Mouse (Mus musculus): Measurements from ENCODE around the gene Aldh2.
"Not testable (repeated sequence)": the region's sequence is repeated elsewhere in the genome, so short reads cannot be mapped to it uniquely, and the experiment has no call there.

The Aldh2 gene

DNA sequence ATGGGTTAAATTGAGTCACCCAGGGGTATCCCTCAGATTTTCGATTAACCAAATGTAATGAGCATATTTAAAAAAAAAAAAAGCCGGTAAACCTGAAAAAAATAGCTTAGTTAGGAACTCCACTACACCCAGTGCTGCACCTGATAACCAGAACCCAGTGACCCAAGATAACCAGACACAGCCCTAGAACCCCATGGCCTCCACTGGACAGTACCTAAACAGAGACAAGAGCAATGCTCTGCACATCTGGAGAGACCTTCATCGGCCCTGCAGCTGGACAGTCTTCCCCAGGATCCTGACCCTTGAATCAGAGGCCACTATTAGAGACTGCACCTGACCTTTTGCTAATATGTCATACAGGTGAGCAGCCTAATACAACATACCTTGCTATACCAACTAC lies 46.5 kb downstream of the Aldh2 start:
- in situ Hi-C loops (cut with MboI) = no loop called here

- in situ Hi-C loops (cut with MboI) = no loop called here
These were observed 47.1 kb downstream of the Aldh2 start for GRCm38 (mm10) chr5:121546530-121546895.

DNA sequence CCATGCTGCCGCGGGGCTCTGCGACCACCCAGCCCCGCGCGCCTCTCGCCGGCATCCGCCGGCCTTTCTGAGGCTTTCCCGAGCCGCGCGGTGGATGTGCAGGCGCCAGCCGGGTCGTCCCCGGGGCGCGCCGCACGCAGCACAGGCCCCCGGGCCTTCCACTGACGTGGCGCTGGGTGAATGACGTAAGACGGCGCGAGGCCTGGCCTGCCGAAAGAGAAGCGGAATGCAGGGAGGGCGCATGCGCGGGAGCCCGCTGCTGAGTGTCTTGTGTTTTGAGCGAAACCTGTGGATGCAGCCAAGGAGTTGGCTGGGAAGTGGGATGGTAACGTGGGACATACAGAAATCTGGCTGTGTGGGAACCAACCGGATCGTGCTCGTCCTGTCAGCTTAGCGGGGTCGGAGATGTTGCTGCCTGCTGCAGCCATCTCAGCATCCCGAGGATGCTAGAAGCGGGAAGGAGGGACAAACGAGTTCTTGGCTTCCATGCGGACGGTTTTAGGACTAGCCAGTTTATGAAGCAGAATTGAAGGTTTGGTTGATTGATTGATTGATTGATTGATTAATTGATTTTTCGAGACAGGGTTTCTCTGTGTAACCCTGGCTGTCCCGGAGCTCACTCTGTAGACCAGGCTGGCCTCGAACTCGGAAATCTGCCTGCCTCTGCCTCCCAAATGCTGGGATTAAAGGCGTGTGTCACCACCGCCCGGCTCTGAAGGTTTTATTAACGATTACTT lies 47.7 kb downstream of the Aldh2 start, which contains the start of gene Mapkapk5:
Gene Mapkapk5 (minus strand): TSS at position 113 of the 737 bp plus-strand sequence.
- in situ Hi-C loops (cut with MboI) = no loop called here

GRCm38 (mm10) chr5:121544910-121545792 lies 48.5 kb downstream of the Aldh2 start, which contains the start of the genes Adam1a and Gm42878:
Gene Adam1a (minus strand): TSS chr5:121545482.
Gene Gm42878 (minus strand): TSS chr5:121545482.
- in situ Hi-C loops (cut with MboI) = no loop called here

DNA sequence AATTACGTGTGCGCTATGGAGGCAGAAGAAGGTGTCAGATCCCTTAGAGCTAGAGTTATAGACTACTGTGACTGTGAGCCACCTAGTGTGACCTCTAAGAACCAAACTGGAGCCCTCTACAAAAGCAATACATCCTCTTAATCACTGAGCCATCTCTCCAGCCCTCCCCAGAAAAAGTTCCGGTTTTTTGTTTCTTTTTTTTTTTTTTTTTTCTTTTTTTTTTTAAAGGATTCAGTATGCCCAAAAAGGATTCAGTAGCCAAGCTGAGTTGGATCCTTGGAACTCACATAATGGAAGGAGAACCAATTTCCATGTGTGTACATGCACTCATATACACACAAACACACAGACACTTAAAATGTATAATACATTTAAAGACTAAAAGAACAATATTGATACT lies 50.3 kb downstream of the Aldh2 start:
- in situ Hi-C loops (cut with MboI) = no loop called here

DNA sequence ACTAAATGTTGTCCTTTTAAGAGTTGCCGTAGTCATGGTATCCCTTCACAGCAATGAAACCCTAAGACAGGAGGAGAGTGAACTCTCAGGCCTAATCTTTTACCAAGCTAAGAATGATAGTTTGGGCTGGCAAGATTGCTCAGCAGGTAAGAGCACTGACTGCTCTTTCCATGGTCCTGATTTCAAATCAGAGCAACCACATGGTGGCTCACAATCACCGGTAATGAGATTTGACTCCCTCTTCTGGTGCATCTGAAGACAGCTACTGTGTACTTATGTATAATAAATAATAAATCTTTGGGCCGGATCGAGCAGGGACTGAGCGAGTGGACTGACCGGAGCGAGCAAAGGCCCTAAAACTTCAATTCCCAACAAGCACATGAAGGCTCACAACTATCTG lies 52.4 kb downstream of the Aldh2 start:
- in situ Hi-C loops (cut with MboI) = no loop called here

GRCm38 (mm10) chr5:121540066-121540465 lies 53.6 kb downstream of the Aldh2 start:
- in situ Hi-C loops (cut with MboI) = no loop called here

GRCm38 (mm10) chr5:121537588-121537987 lies 56.0 kb downstream of the Aldh2 start:
- in situ Hi-C loops (cut with MboI) = no loop called here

DNA sequence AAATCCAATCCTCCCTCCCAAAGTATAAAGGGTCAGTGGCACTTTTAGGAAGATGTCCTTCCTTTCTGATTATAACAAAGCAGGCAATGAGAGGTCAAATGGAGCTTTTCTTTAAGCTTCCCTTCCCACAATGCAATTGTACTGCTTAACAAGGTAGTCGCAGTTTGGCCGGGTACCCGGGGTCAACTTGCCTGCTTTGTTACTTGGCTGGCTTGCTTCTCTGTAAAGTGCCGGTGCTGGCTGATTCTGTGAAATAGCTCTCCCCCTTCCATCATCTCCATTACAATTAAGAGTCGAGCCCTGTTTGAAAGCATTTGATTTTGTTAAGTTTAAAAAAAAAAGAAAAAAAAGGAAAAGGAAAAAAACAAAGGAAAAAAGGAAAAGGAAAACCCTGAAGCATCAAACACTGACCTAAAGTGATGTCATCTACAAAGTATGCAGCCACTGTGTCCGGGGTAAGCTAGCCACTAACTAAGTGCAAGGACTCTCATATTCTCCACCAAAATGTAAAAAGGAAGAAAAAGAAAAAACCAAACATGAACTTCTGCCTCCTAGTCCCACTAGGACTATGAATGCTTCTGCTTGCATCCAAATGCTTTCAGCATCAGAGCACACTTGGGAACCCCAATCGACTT lies 56.6 kb downstream of the Aldh2 start:
- in situ Hi-C loops (cut with MboI) = no loop called here

GRCm38 (mm10) chr5:121535116-121535515 lies 58.5 kb downstream of the Aldh2 start:
- in situ Hi-C loops (cut with MboI) = no loop called here

GRCm38 (mm10) chr5:121534521-121534920 lies 59.1 kb downstream of the Aldh2 start:
- in situ Hi-C loops (cut with MboI) = no loop called here

- in situ Hi-C loops (cut with MboI) = no loop called here
These were observed 66.7 kb downstream of the Aldh2 start for GRCm38 (mm10) chr5:121526961-121527360.

DNA sequence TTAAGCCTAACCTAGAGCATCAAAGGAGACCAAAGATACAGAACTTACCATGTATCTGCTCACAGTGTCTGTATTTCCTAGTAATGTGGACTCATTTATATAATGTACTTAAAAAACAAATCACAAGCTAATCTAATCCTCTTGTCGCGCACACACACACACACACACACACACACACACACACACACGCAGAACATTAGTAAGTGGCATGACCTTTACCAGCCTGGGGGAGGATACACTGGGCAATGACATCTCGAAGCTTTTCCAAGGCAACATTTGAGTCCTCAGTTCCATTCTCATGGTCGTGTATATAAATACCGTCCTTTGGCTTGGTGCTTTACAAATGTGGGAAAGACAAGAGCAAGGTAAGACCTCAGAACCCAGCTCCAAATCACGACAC lies 67.1 kb downstream of the Aldh2 start:
- in situ Hi-C loops (cut with MboI) = no loop called here

DNA sequence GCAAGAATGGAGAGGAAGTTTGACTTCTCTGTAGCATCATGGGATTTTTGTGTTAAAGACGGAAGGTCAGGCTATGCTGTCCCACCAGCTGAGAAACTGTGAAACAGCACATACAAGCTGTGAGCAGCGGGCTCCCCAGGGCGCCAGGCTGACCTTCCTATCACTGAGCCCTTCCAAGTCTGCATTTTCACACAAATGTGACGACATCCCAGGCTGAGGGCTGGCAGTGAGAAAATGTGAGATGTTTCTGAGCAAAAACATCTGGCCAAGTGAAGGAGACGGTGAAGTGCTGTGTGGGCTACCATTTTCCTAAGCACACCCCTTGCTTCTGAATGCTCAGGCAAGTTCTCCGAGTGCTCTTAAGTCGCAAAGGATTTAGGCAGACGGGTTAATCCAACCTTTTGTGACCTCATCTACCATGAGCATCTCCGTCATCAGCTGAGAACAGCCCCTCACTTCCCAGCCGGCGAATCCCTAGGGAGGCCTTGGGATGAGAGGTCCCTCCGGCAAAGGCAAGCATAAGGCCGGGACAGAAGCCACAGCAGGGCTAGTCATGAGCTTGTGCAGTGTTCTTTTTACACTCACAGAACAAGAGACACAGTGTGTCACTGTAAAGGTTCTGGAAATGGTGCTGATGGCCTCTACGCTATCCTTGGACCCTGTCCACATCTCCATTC lies 67.7 kb downstream of the Aldh2 start:
- in situ Hi-C loops (cut with MboI) = no loop called here

- in situ Hi-C loops (cut with MboI) = not testable (repeated sequence)
These were observed 73.9 kb downstream of the Aldh2 start for GRCm38 (mm10) chr5:121519758-121520157.

DNA sequence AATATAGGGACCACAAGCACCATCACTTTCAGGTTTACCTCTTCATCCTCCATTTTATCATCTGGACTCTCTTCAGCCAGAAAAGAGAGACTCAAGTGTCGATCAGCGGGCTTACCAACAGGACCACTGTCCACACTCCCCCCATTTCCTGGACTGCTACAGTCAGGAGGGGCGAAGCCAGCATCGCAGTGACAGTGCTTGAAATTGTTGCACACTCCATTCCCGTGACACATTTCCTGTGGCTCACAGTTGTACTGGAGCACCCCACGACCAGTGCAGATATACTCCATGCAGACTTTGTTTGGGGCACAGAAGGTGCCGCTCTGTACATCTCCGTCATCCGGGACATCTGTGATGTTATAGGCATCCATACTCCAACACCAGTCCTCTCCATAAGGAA lies 74.6 kb downstream of the Aldh2 start:
- in situ Hi-C loops (cut with MboI) = no loop called here

All from mature B cell (primary cell).